Mouse (Mus musculus): Measurements from ENCODE around the gene Zmym4. TPM values are rescaled to one million over a fixed set of nuclear protein-coding genes. Genes with fewer than 3 reads are reported as not detected.

Zmym4 gene
- total RNA-seq, 2 experiments from 2014 or later = 30.4 to 35.0 TPM

- intact Hi-C loops (cut with DNase I) = no loop called here
- peak; percentile 22 to 23 for DNase-seq
Measured at GRCm38 (mm10) chr4:126838799-126839198, 129.1 kb downstream of the Zmym4 start.

GRCm38 (mm10) chr4:126831122-126831521 lies 136.8 kb downstream of the Zmym4 start:
- DNase-seq = no peak
- intact Hi-C loops (cut with DNase I) = no loop called here

GRCm38 (mm10) chr4:126823917-126824316 lies 144.0 kb downstream of the Zmym4 start:
- intact Hi-C loops (cut with DNase I) = no loop called here
- DNase-seq = no peak

- intact Hi-C loops (cut with DNase I) = no loop called here
- peak in 1 of 2 experiments; percentile 25 for DNase-seq
Measured at GRCm38 (mm10) chr4:126822891-126823882, 144.7 kb downstream of the Zmym4 start.

GRCm38 (mm10) chr4:126814854-126815253 lies 153.1 kb downstream of the Zmym4 start:
- intact Hi-C loops (cut with DNase I) = no loop called here
- no peak for DNase-seq

GRCm38 (mm10) chr4:126813212-126813611 lies 154.7 kb downstream of the Zmym4 start:
- DNase-seq = no peak
- intact Hi-C loops (cut with DNase I) = no loop called here

Other genes starting within 250 kb of the Zmym4 start
- gene Tfap2e, start 231.9 kb downstream of the Zmym4 start, total RNA-seq (2021) = not detected
- 10 to 100 TPM; 15.3 to 17.2 TPM for gene Ncdn, start 214.7 kb downstream of the Zmym4 start, total RNA-seq (2021)
- 10 to 100 TPM; 26.2 to 31.6 TPM for gene AU040320, start 214.6 kb downstream of the Zmym4 start, total RNA-seq (2021)
- gene Sfpq, start 53.2 kb upstream of the Zmym4 start, total RNA-seq (2021) = 100 to 1,000 TPM; 162 to 166 TPM
- 1 to 10 TPM; 4.6 to 7.1 TPM for gene Zmym1, start 93.0 kb upstream of the Zmym4 start, total RNA-seq (2021)
- 1 to 10 TPM; 8.6 to 9.0 TPM for gene Zmym6, start 109.2 kb upstream of the Zmym4 start, total RNA-seq (2021)
- 1 to 10 TPM; 2.0 to 2.5 TPM for gene Tmem35b, start 155.6 kb upstream of the Zmym4 start, total RNA-seq (2021)
- gene Dlgap3, start 201.1 kb upstream of the Zmym4 start, total RNA-seq (2021) = under 1 TPM; 0.22 to 0.26 TPM

Measured in heart, postnatal 10 days (tissue).